Mouse (Mus musculus) skeletal muscle tissue, adult 2 months (tissue): ENCODE measurements around the gene Dppa1.
"Not testable (repeated sequence)": the region's sequence is repeated elsewhere in the genome, so short reads cannot be mapped to it uniquely, and the experiment has no call there.

Source experiments
- DNase-seq: peaks from one replicate; pipeline ENCODE4 v3.0.0-alpha.2; 2012; ENCODE audit warnings: low read depth, low spot score

Dppa1 gene

GRCm38 (mm10) chr11:46629211-46629795, at the start of gene Dppa1:
TSS of gene Dppa1 (minus strand) at chr11:46629261.
- no peak for DNase-seq

DNA sequence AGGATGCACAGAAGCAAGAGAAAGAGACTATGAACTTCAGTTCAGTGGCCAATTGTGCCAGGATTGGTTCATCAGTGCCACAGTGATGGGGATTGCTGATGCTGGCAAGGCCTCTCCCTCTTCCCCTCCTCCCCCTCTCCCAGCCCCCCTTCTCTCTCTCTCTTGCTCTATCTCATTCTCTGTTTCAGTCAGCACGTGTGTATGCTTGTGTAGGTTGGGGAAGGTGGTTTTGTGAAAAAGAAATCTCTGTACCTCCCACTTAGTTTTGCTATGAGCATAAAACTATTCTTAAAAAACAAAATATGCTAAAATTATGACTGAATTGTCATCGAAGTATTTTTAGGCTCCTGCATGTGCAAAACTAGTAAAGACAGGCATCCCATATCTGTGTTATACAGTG, 38.9 kb upstream of the Dppa1 start:
- no peak for DNase-seq

- no peak for DNase-seq
Observed at GRCm38 (mm10) chr11:46667105-46667504, 38.0 kb upstream of the Dppa1 start.

- no peak for DNase-seq
Observed at GRCm38 (mm10) chr11:46665599-46666522, 36.8 kb upstream of the Dppa1 start.

GRCm38 (mm10) chr11:46663215-46663614, 34.2 kb upstream of the Dppa1 start:
- no peak for DNase-seq

- no peak for DNase-seq
Observed at GRCm38 (mm10) chr11:46652476-46652875, 23.4 kb upstream of the Dppa1 start.

DNA sequence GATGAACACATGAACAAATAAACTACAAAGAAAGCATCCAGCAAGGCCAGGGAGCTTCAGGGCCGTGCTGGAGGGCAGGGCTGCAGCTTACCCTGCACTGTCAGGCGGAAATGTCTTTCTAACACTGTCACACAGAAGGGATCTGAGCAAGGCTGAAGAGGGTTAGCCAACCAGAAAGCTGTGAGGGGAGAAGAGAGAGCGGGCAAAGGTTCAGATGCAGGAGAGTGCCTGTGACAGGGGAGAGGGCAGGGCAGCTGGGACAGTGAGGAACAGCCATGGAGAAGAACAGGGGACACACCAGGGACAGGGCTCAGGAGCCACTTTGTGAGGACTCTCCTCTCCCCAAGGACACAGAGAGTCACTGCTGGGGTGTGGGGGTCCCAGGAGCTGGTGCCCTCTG, 20.6 kb upstream of the Dppa1 start:
- not testable (repeated sequence) for DNase-seq

- no peak for DNase-seq
Observed at GRCm38 (mm10) chr11:46644824-46645223, 15.8 kb upstream of the Dppa1 start.

DNA sequence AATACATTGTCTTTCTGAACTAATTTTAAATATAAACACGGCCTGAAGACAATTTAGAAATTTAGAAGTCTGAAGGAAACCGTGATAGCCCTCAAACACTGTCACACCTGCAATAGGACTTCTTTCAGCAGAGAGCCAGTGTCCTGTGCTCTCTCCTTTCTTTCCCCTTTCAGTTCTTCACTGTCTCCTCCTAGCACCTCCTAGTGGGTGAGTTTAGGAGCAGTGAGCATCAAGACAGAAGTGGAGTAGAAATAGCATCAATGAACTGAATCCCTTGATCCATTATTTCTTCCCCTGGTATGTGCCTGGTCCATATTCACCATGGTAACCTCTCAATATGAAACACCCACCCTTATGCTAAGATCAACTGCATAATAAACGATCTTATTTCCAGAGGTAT, 7.5 kb upstream of the Dppa1 start:
- DNase-seq, result no peak

- DNase-seq, result not testable (repeated sequence)
Observed at GRCm38 (mm10) chr11:46635516-46635915, 6.5 kb upstream of the Dppa1 start.

- DNase-seq, result no peak
Observed at GRCm38 (mm10) chr11:46631635-46632034, 2.6 kb upstream of the Dppa1 start.

- no peak for DNase-seq
Observed at GRCm38 (mm10) chr11:46620414-46621168, 8.5 kb downstream of the Dppa1 start.

- no peak for DNase-seq
Observed at GRCm38 (mm10) chr11:46619929-46620328, 9.1 kb downstream of the Dppa1 start.

- no peak for DNase-seq
Observed at GRCm38 (mm10) chr11:46592416-46592815, 36.6 kb downstream of the Dppa1 start.

GRCm38 (mm10) chr11:46582741-46583140, 46.3 kb downstream of the Dppa1 start:
- DNase-seq, result no peak

DNA sequence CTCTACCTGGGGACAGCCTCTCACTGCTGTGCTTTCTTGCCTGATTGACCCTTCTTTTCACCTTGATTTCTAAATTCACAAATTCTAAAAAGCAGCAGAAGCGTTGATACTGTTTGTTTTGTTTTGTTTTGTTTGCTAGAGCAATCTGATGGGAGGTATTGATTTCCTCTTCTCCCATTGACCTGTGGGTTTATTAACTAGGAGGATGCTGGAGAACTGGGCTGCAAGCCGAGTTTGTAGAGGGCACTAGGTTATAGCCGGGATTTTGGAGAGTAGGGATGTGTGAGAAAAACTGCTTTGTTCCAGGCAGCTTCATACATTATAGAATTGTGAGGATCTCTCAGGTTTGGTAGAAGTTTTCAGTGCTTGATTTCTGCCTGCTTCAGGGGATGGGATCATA, 48.6 kb downstream of the Dppa1 start:
- no peak for DNase-seq

DNA sequence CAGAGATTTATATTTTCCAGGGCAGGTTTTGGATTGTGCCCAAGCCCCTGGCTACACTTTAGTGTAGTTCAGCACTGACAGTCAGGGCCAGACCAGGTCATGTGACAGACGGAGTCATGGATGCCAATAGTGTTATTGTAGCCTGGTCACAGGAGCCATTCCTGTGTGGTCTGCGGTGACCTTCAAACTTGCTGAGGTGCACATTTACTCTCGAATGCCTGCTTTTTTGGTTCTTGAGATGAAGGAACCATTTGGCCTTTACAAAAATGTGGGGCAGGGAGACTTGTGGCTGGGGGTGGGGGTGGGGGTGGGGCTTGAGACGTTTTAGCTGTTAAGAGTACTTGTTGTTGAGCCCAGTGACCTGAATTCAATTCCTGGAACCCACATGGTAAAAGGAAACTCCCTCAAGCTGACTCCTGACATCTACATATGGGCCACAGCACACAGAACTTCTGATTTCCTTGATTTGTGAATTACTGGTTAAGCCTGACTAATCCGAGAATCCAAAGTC, 50.2 kb downstream of the Dppa1 start:
- DNase-seq, result peak; percentile 9

DNA sequence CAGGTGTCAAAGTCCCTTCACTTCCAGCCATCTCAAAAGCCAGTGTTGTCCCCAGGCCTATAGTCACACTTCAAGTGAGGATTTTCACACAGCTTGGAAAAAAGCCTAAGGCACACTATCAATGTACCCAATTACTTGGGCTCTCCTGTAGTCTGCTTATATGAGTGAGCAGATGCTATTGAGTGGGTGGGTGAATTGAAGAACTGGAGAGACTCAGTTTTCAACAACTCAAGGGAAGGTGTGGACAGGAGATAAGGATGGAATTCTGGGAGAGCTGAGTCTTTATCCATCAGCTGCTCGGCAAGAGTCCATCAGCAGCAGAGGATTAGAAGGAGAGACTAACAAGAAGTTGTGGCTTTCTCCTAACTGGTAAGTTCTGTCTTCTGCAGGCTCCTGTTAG, 57.7 kb downstream of the Dppa1 start, which contains the start of gene BC053393:
Gene BC053393, plus strand, starts transcription at position 210 of the 400 bp plus-strand sequence.
- DNase-seq, result no peak

DNA sequence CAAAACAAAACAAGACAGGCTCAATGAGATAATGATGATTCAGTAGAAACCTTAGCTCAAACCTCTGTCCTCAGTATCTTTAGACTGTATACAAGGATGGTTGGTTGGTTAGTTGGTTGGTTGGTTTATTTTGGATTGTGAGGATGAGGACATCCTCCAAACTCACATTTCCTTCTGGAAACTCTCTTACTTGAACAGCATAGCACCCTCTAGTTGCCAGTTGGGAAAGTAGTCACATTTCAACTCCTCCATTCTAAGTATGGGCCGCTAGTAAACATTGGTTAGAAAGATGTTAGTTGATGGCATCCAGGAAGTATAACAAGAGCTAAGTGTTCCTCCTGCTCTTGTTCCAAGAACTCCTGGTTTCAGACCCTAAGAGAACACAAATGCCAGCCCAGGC, 60.0 kb downstream of the Dppa1 start:
- no peak for DNase-seq

DNA sequence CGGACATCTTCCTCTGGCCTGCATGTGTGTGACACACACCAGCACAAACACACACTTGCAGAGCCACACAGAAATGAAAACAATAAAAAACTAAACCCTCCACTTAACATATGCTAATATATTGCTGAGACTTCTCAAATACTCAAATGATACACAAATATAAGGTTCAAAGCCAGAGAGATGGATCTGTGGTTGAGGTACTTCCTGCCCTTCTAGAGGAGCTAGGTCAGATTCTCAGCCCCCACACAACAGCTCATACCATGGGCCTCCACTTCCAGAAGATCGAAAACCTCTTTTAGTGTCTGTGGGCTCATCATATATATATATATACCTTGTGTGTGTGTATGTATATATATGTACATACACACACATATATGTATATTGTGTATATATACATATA, 63.1 kb downstream of the Dppa1 start:
- DNase-seq, result no peak

GRCm38 (mm10) chr11:46564671-46565070, 64.4 kb downstream of the Dppa1 start:
- peak; percentile 7 for DNase-seq

DNA sequence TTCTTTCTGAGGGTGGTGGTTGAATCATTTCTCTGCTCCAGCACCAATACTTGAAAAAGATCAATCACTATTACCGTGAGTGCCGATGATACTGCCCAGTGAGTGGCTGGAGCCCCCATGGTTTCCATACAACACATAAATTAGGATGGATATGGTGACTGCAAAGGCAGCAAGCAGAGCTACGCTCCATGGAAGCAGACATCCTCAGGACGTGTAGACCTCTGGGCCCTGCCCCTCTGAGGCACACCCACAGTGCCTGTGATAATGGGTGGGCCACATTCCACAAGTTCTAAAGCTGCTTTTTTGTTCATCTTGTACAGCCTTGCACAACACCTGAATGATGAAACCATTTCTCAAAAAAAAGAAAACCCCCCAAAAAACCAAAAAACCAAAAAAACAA, 68.0 kb downstream of the Dppa1 start:
- DNase-seq, result no peak
